Mouse (Mus musculus): ENCODE measurements around the gene Elp5. TPM values are rescaled to one million over a fixed set of nuclear protein-coding genes. Genes with fewer than 3 reads are reported as not detected.

The Elp5 gene
- polyA plus RNA-seq, 1 experiment from 2014 or later: 97.8 TPM

- WGBS: 36% methylated on average over 9 of the region's 9 CpGs
- no peak for ATAC-seq (replicated peaks; ENCODE audit: insufficient number of reproducible peaks, insufficient read depth, low FRiP score, low read depth)
- no peak overlapping the region for H3K9ac ChIP-seq
- peaks cover 26% of the 10 kb centered on the region for H3K27me3 ChIP-seq
- no peak overlapping the region for H3K4me2 ChIP-seq
- H3K9me3 ChIP-seq (replicated peaks): no peaks in the 10 kb centered on the region
- H3K36me3 ChIP-seq: no peaks in the 10 kb centered on the region; the same call in 1 of the 2 replicates
- no peak overlapping the region for H3K27ac ChIP-seq
- H3K4me3 ChIP-seq: no peak overlapping the region
- peaks cover 41% of the 10 kb centered on the region for H3K4me1 ChIP-seq (replicated peaks)
Measured at GRCm38 (mm10) chr11:69938401-69938979, 43.8 kb downstream of the Elp5 start.

- Histone ChIP-seq H3K27me3 (peaks cover 26% of the 10 kb centered on the region), H3K9me3 (replicated peaks) (no peaks in the 10 kb centered on the region), H3K4me2 (no peak overlapping the region), H3K27ac (peak overlapping the region; percentile 61), H3K36me3 (no peaks in the 10 kb centered on the region; the same call in 1 of the 2 replicates), H3K4me3 (no peak overlapping the region), H3K9ac (no peak overlapping the region), H3K4me1 (replicated peaks) (peaks cover 41% of the 10 kb centered on the region)
- 53% methylated on average over 5 of the region's 5 CpGs for WGBS
- no peak for ATAC-seq (replicated peaks; ENCODE audit: insufficient number of reproducible peaks, insufficient read depth, low FRiP score, low read depth)
Measured at GRCm38 (mm10) chr11:69937834-69938233, 44.5 kb downstream of the Elp5 start.

DNA sequence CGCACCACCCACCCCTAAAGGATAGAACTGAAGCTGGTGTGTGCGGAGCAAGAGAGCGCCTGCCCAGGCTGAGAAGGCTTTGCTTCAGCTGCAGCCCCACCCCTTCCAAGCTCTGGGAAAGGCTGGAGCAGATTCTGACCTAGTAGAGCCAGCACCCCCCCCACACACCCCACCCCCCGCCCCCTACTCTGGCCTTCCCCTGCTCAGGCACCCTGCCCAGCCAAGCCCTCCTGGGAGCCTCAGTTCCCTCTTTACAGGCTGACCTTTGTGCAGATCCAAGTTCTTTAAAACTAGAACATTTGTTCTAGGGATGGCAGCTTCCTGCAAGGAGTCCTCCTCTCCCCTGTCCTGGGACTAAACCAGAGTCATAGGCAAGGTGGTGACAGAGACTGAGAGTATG, 44.9 kb downstream of the Elp5 start:
- Histone ChIP-seq H3K4me3 (0 out of 2 replicates have a peak overlapping the region, but pooled peaks have one; percentile 61), H3K4me2 (peak overlapping the region; percentile 100), H3K9ac (no peak overlapping the region), H3K9me3 (replicated peaks) (no peaks in the 10 kb centered on the region), H3K27ac (peak overlapping the region; percentile 61), H3K4me1 (replicated peaks) (peaks cover 41% of the 10 kb centered on the region), H3K27me3 (peaks cover 26% of the 10 kb centered on the region), H3K36me3 (no peaks in the 10 kb centered on the region)
- ATAC-seq (replicated peaks; ENCODE audit: insufficient number of reproducible peaks, insufficient read depth, low FRiP score, low read depth): no peak
- WGBS: 40% methylated on average over 4 of the region's 4 CpGs

- peak overlapping the region; percentile 61 for H3K27ac ChIP-seq
- WGBS: 41% methylated on average over 9 of the region's 9 CpGs
- no peak for ATAC-seq (replicated peaks; ENCODE audit: insufficient number of reproducible peaks, insufficient read depth, low FRiP score, low read depth)
- peaks cover 26% of the 10 kb centered on the region for H3K27me3 ChIP-seq
- no peaks in the 10 kb centered on the region for H3K9me3 ChIP-seq (replicated peaks)
- no peak overlapping the region for H3K9ac ChIP-seq
- H3K36me3 ChIP-seq: no peaks in the 10 kb centered on the region
- H3K4me2 ChIP-seq: peak overlapping the region; percentile 100
- peak overlapping the region; percentile 61 for H3K4me3 ChIP-seq
- H3K4me1 ChIP-seq (replicated peaks): peaks cover 41% of the 10 kb centered on the region
Measured at GRCm38 (mm10) chr11:69936714-69937347, 45.5 kb downstream of the Elp5 start.

GRCm38 (mm10) chr11:69936156-69936555, 46.2 kb downstream of the Elp5 start:
- Histone ChIP-seq H3K4me3 (peak overlapping the region; percentile 61), H3K4me2 (peak overlapping the region; percentile 100), H3K4me1 (replicated peaks) (peaks cover 41% of the 10 kb centered on the region), H3K9me3 (replicated peaks) (no peaks in the 10 kb centered on the region), H3K27ac (peak overlapping the region; percentile 59; the same call in 1 of the 2 replicates), H3K36me3 (no peaks in the 10 kb centered on the region), H3K9ac (peak overlapping the region; percentile 67), H3K27me3 (peaks cover 26% of the 10 kb centered on the region)
- no peak for ATAC-seq (replicated peaks; ENCODE audit: insufficient number of reproducible peaks, insufficient read depth, low FRiP score, low read depth)
- 3% methylated on average over 30 of the region's 30 CpGs for WGBS

DNA sequence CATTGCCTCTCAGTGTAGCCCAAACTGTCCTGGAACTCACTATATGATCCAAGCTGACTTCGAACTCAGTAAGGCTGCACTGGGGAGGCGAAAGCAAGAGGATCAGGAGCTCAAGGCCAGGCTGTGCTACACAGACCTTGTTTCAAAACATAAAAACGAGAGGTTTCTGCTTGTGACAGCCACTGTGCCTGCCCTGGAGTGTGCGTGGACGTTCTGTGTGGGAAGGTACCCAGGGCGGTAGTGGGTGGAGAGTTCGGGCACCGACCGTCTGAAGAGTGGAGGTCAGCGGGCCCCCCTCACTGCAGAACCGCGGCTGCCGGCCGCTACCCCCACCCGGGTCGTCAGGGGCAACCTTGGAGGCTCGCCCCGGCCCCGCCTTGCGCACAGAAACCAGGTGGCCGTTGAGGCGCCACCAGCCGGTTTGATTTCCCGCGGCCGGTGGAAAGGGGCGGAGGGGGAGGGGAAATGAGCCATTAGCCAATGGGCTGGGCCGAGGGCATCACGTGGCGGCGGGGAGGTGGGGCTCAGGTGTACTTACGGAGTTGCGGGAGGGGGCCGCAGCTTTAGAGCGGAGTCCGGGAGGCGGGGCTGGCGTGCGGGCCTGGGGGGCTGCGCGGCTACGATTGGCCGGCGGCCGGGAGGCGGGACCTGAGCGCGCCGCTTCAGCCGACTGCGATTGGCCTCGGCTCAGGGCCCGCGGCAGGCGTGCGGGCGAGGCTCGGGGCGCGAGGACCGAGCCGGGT, 47.0 kb downstream of the Elp5 start, which contains the start of gene Ybx2:
Gene Ybx2, plus strand, starts transcription at position 660 of the 743 bp plus-strand sequence.
- Histone ChIP-seq H3K4me1 (replicated peaks) (peaks cover 41% of the 10 kb centered on the region), H3K9ac (peak within 1 kb of the TSS; percentile 67), H3K36me3 (no peaks in the 10 kb centered on the region), H3K27me3 (peaks cover 26% of the 10 kb centered on the region), H3K9me3 (replicated peaks) (no peaks in the 10 kb centered on the region), H3K4me2 (peak within 1 kb of the TSS; percentile 100), H3K27ac (peak within 1 kb of the TSS; percentile 61; the same call in 1 of the 2 replicates), H3K4me3 (peak within 1 kb of the TSS; percentile 61)
- 2% methylated on average over 60 of the region's 62 CpGs for WGBS
- ATAC-seq (replicated peaks; ENCODE audit: insufficient number of reproducible peaks, insufficient read depth, low FRiP score, low read depth): peak; percentile 79

GRCm38 (mm10) chr11:69934681-69935080, 47.6 kb downstream of the Elp5 start:
- 18% methylated on average over 6 of the region's 6 CpGs for WGBS
- no peak for ATAC-seq (replicated peaks; ENCODE audit: insufficient number of reproducible peaks, insufficient read depth, low FRiP score, low read depth)

GRCm38 (mm10) chr11:69934169-69934568, 48.1 kb downstream of the Elp5 start:
- Histone ChIP-seq H3K4me3 (peak overlapping the region; percentile 28), H3K4me1 (replicated peaks) (peaks cover 41% of the 10 kb centered on the region), H3K27ac (no peak overlapping the region), H3K27me3 (peaks cover 21% of the 10 kb centered on the region), H3K36me3 (no peaks in the 10 kb centered on the region), H3K9ac (peak overlapping the region; percentile 28; the same call in 1 of the 2 replicates), H3K9me3 (replicated peaks) (no peaks in the 10 kb centered on the region), H3K4me2 (peak overlapping the region; percentile 58)
- 1% methylated on average over 18 of the region's 18 CpGs for WGBS
- ATAC-seq (replicated peaks; ENCODE audit: insufficient number of reproducible peaks, insufficient read depth, low FRiP score, low read depth): 0 out of 2 replicates have a peak, but pooled peaks have one; percentile 32

More at GRCm38 (mm10) chr11:69934681-69935080, 47.6 kb downstream of the Elp5 start:
- H3K27me3 ChIP-seq: peaks cover 22% of the 10 kb centered on the region
- H3K4me2 ChIP-seq: peak overlapping the region; percentile 58
- H3K9ac ChIP-seq: peak overlapping the region; percentile 28; the same call in 1 of the 2 replicates
- no peaks in the 10 kb centered on the region for H3K9me3 ChIP-seq (replicated peaks)
- no peak overlapping the region for H3K27ac ChIP-seq
- peak overlapping the region; percentile 61 for H3K4me3 ChIP-seq
- no peaks in the 10 kb centered on the region for H3K36me3 ChIP-seq
- H3K4me1 ChIP-seq (replicated peaks): peaks cover 41% of the 10 kb centered on the region

DNA sequence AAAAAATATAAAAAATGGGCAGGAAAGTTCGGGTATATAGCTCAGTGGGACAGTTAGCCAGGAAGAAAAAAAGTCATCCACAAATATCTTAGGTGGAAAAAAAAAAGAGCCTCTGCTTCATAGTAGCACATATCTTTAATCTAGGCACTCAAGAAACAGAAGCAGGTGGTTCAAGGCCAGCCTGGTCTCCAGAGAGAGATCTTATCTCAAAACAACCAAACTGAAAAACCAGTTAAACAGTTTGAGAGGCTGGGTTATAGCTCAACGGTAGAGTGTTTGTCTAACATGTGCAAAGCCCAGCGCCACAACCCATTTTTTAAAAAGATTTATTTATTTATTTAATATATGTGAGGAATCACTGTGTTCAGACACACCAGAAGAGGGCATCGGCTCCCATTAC, 49.3 kb downstream of the Elp5 start:
- WGBS: 65% methylated on average over 4 of the region's 4 CpGs
- H3K27ac ChIP-seq: no peak overlapping the region
- H3K4me2 ChIP-seq: no peak overlapping the region
- peaks cover 14% of the 10 kb centered on the region for H3K27me3 ChIP-seq
- H3K9ac ChIP-seq: no peak overlapping the region
- no peaks in the 10 kb centered on the region for H3K36me3 ChIP-seq
- no peaks in the 10 kb centered on the region for H3K9me3 ChIP-seq (replicated peaks)
- H3K4me1 ChIP-seq (replicated peaks): peaks cover 37% of the 10 kb centered on the region
- no peak overlapping the region for H3K4me3 ChIP-seq
- ATAC-seq (replicated peaks; ENCODE audit: insufficient number of reproducible peaks, insufficient read depth, low FRiP score, low read depth): no peak

- 38% methylated on average over 3 of the region's 3 CpGs for WGBS
- Histone ChIP-seq H3K4me1 (replicated peaks) (peaks cover 29% of the 10 kb centered on the region), H3K27me3 (peaks cover 11% of the 10 kb centered on the region), H3K27ac (no peak overlapping the region), H3K36me3 (no peaks in the 10 kb centered on the region), H3K4me3 (no peak overlapping the region), H3K9ac (no peak overlapping the region), H3K9me3 (replicated peaks) (no peaks in the 10 kb centered on the region), H3K4me2 (no peak overlapping the region)
- ATAC-seq (replicated peaks; ENCODE audit: insufficient number of reproducible peaks, insufficient read depth, low FRiP score, low read depth): no peak
Measured at GRCm38 (mm10) chr11:69932254-69932653, 50.1 kb downstream of the Elp5 start.

DNA sequence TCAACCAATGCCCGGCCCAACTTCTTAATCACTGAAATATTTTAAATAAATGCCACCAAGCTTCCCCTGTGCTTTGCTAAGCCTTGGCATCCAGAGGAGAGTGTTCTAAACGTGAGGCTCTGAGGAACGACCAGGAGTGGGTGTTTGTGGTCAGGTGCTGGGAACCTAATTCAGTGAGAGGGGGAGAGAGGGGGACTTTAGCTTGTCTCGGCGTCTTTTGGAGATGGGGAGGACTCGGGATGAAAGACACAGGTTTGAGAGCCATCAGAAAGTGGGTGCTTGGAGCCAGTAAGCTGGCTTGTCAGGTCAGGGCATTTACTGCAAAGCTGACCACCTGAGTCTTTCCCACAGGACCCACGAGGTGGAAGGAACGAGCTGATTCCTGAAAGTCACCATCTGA, 50.5 kb downstream of the Elp5 start:
- H3K9ac ChIP-seq: no peak overlapping the region
- no peak overlapping the region for H3K4me3 ChIP-seq
- H3K4me1 ChIP-seq (replicated peaks): peaks cover 24% of the 10 kb centered on the region
- no peak overlapping the region for H3K4me2 ChIP-seq
- no peak for ATAC-seq (replicated peaks; ENCODE audit: insufficient number of reproducible peaks, insufficient read depth, low FRiP score, low read depth)
- 60% methylated on average over 8 of the region's 8 CpGs for WGBS
- H3K9me3 ChIP-seq (replicated peaks): no peaks in the 10 kb centered on the region
- no peaks in the 10 kb centered on the region for H3K36me3 ChIP-seq
- no peak overlapping the region for H3K27ac ChIP-seq
- H3K27me3 ChIP-seq: peaks cover 11% of the 10 kb centered on the region
